Mouse (Mus musculus): Measurements from ENCODE around the gene Robo4. TPM values are rescaled to one million over a fixed set of nuclear protein-coding genes. Genes with fewer than 3 reads are reported as not detected.

The Robo4 gene
- polyA plus RNA-seq, 1 experiment = not detected

DNA sequence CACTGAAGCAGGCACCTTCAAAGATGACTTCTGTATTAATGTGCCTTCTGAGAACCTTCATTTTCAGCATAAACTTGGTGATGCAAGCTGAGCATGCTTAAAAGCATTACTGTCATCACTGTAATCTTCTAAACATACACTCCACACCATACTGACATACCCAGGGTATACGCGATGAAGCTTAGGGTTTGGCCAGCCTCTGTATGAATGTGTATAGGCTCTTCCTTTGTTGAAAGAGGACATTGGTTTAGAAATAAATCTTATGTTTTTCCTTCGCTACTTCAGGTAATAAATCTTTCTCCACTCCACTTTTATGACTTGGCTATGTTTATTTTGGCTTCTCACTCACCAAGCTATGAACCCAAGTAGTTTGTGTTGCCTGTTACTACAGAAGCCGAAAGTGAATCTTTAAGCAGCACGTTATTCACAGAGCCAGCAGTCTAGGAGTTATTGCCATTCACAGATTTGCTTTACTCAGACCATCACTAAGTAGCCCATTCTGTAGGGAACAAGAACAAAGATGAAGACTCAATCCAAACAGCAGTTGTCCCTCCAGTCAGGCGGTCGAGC, 30.4 kb upstream of the Robo4 start:
- no peak overlapping the region for H3K4me2 ChIP-seq (ENCODE audit: low read depth)
- H3K4me3 ChIP-seq = no peak overlapping the region
- no peak for TF ChIP-seq TCF3 (IDR thresholded peaks at IDR 0.05; ENCODE audit: insufficient read length, low read depth)
- no peak for TF ChIP-seq CEBPB (IDR thresholded peaks at IDR 0.05; ENCODE audit: insufficient read depth, poor library complexity, severe bottlenecking)
- no peak for TF ChIP-seq SRF (IDR thresholded peaks at IDR 0.05; ENCODE audit: control insufficient read depth, insufficient read length, low read depth)
- TF ChIP-seq POLR2A (IDR thresholded peaks at IDR 0.05; ENCODE audit: insufficient read length, low read depth) = no peak
- no peak for TF ChIP-seq TCF12 (IDR thresholded peaks at IDR 0.05; ENCODE audit: insufficient read depth, poor library complexity, severe bottlenecking)
- no peak for TF ChIP-seq MYOD1 (IDR thresholded peaks at IDR 0.05; ENCODE audit: control insufficient read depth in 1 of 3, insufficient read length in 2 of 3, low read depth in 2 of 3)
- no peak for TF ChIP-seq POLR2AphosphoS2 (IDR thresholded peaks at IDR 0.05; ENCODE audit: insufficient read length, low read depth)
- no peak for TF ChIP-seq MYOG (IDR thresholded peaks at IDR 0.05; ENCODE audit: control insufficient read depth in 1 of 3, insufficient read depth in 1 of 3, insufficient read length in 2 of 3, low read depth in 2 of 3)
- TF ChIP-seq E2F4 (IDR thresholded peaks at IDR 0.05; ENCODE audit: insufficient read depth) = no peak
- TF ChIP-seq REST (IDR thresholded peaks at IDR 0.05; ENCODE audit: insufficient read depth, insufficient read length) = no peak
- TF ChIP-seq MAX (IDR thresholded peaks at IDR 0.05; ENCODE audit: low read depth) = no peak
- no peak for TF ChIP-seq USF1 (IDR thresholded peaks at IDR 0.05; ENCODE audit: low read depth)
- no peak overlapping the region for H3ac ChIP-seq (ENCODE audit: control insufficient read depth, insufficient read length)
- H3K27me3 ChIP-seq (ENCODE audit: control insufficient read depth, insufficient read depth, insufficient read length) = no peaks in the 10 kb centered on the region
- H3K36me3 ChIP-seq (ENCODE audit: control insufficient read depth, insufficient read depth) = no peaks in the 10 kb centered on the region
- H3K79me2 ChIP-seq (ENCODE audit: control insufficient read depth, insufficient read depth) = no peaks in the 10 kb centered on the region

DNA sequence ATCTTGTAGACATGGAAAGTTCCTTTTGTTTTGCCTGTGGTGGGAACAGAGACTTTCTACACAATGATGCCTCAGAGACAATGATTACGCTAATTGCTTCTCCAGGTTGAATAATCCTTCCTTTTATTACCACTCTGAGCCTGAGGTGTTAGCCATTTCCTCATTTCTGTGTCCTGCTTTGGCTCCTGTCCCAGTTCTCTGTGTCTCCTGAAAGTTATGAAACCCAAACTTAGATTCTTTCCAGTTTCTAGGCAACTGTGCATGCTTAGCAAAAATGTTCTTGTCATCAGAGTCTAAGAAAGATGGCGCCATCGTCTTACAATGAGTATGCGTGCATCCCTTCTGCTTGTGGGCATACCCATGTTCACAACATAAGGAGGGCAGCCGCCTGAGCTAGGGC, 26.0 kb upstream of the Robo4 start:
- no peak overlapping the region for H3K4me2 ChIP-seq (ENCODE audit: low read depth)
- H3ac ChIP-seq (ENCODE audit: control insufficient read depth, insufficient read length) = no peak overlapping the region
- peaks cover 6% of the 10 kb centered on the region for H3K27me3 ChIP-seq (ENCODE audit: control insufficient read depth, insufficient read depth, insufficient read length)
- TF ChIP-seq POLR2A (IDR thresholded peaks at IDR 0.05; ENCODE audit: insufficient read length, low read depth) (no peak), TCF3 (IDR thresholded peaks at IDR 0.05; ENCODE audit: insufficient read length, low read depth) (no peak), MYOG (IDR thresholded peaks at IDR 0.05; ENCODE audit: control insufficient read depth in 1 of 3, insufficient read depth in 1 of 3, insufficient read length in 2 of 3, low read depth in 2 of 3) (no peak), CEBPB (IDR thresholded peaks at IDR 0.05; ENCODE audit: insufficient read depth, poor library complexity, severe bottlenecking) (no peak), USF1 (IDR thresholded peaks at IDR 0.05; ENCODE audit: low read depth) (no peak), REST (IDR thresholded peaks at IDR 0.05; ENCODE audit: insufficient read depth, insufficient read length) (no peak), E2F4 (IDR thresholded peaks at IDR 0.05; ENCODE audit: insufficient read depth) (no peak), POLR2AphosphoS2 (IDR thresholded peaks at IDR 0.05; ENCODE audit: insufficient read length, low read depth) (no peak), MAX (IDR thresholded peaks at IDR 0.05; ENCODE audit: low read depth) (no peak), SRF (IDR thresholded peaks at IDR 0.05; ENCODE audit: control insufficient read depth, insufficient read length, low read depth) (no peak), MYOD1 (IDR thresholded peaks at IDR 0.05; ENCODE audit: control insufficient read depth in 1 of 3, insufficient read length in 2 of 3, low read depth in 2 of 3) (no peak), TCF12 (IDR thresholded peaks at IDR 0.05; ENCODE audit: insufficient read depth, poor library complexity, severe bottlenecking) (no peak)
- no peaks in the 10 kb centered on the region for H3K36me3 ChIP-seq (ENCODE audit: control insufficient read depth, insufficient read depth)
- no peaks in the 10 kb centered on the region for H3K79me2 ChIP-seq (ENCODE audit: control insufficient read depth, insufficient read depth)
- H3K4me3 ChIP-seq = no peak overlapping the region

DNA sequence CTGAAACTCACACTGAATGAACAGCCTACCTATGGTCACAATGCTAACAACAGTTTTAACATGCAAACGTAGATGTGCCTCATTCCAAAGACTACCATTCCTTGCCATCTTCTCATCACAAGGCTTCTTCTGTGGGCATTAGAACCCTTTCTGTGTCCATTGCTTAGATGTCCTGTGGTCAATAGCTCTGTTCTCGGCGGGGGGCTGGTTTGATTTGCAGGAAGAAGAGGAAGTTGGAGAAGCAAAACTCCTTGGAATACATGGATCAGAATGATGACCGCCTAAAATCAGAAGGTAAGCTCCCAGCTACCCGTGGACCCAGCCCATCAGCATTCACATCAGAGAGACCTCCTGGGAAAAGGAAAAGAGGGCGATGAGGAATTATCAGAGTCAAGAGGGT, 18.5 kb upstream of the Robo4 start:
- H3K4me2 ChIP-seq (ENCODE audit: low read depth) = no peak overlapping the region
- peaks cover 39% of the 10 kb centered on the region for H3K27me3 ChIP-seq (ENCODE audit: control insufficient read depth, insufficient read depth, insufficient read length)
- no peak overlapping the region for H3K4me3 ChIP-seq
- TF ChIP-seq MYOG (IDR thresholded peaks at IDR 0.05; ENCODE audit: control insufficient read depth in 1 of 3, insufficient read depth in 1 of 3, insufficient read length in 2 of 3, low read depth in 2 of 3) (no peak), SRF (IDR thresholded peaks at IDR 0.05; ENCODE audit: control insufficient read depth, insufficient read length, low read depth) (no peak), POLR2AphosphoS2 (IDR thresholded peaks at IDR 0.05; ENCODE audit: insufficient read length, low read depth) (no peak), REST (IDR thresholded peaks at IDR 0.05; ENCODE audit: insufficient read depth, insufficient read length) (no peak), TCF12 (IDR thresholded peaks at IDR 0.05; ENCODE audit: insufficient read depth, poor library complexity, severe bottlenecking) (no peak), MYOD1 (IDR thresholded peaks at IDR 0.05; ENCODE audit: control insufficient read depth in 1 of 3, insufficient read length in 2 of 3, low read depth in 2 of 3) (no peak), MAX (IDR thresholded peaks at IDR 0.05; ENCODE audit: low read depth) (no peak), TCF3 (IDR thresholded peaks at IDR 0.05; ENCODE audit: insufficient read length, low read depth) (no peak), POLR2A (IDR thresholded peaks at IDR 0.05; ENCODE audit: insufficient read length, low read depth) (no peak), CEBPB (IDR thresholded peaks at IDR 0.05; ENCODE audit: insufficient read depth, poor library complexity, severe bottlenecking) (no peak), E2F4 (IDR thresholded peaks at IDR 0.05; ENCODE audit: insufficient read depth) (no peak), USF1 (IDR thresholded peaks at IDR 0.05; ENCODE audit: low read depth) (no peak)
- H3K79me2 ChIP-seq (ENCODE audit: control insufficient read depth, insufficient read depth) = no peaks in the 10 kb centered on the region
- no peak overlapping the region for H3ac ChIP-seq (ENCODE audit: control insufficient read depth, insufficient read length)
- no peaks in the 10 kb centered on the region for H3K36me3 ChIP-seq (ENCODE audit: control insufficient read depth, insufficient read depth)

DNA sequence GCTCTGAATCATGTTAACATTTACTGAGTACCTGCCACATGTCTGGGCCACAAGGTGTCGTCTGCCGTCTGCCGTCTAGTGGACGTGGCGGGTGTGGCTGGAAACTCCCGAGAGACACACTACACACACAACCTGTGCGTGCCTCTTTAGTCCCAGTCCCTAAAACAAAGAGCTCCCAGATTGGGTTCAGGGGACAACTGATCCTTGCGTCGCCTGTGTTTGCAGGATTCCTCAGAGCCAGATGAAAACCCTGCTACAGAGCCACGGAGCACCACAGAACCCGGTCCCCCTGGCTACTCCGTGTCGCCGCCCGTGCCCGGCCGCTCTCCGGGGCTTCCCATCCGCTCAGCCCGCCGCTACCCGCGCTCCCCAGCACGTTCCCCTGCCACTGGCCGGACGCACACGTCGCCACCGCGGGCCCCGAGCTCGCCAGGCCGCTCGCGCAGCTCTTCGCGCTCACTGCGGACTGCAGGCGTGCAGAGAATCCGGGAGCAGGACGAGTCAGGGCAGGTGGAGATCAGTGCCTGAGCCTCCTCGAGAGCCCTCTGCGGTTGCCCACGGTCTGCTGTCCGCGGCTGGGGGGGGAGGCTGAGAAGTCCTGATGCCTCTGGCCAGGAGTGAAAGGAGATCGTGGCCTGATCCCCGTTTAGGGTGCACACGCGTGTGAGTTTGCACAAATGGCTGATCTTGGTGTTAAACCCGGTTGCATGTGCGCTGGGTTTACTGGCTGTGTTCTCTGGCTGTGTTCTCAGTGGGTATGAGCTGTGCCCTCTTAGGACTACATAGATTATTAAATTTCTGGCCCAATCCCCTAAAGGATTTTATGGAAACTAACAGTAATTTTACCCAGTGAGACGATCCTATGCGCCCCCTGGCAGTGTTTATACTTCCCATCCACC, 17.2 kb upstream of the Robo4 start:
- Histone ChIP-seq H3ac (ENCODE audit: control insufficient read depth, insufficient read length) (no peak overlapping the region), H3K4me2 (ENCODE audit: low read depth) (no peak overlapping the region), H3K79me2 (ENCODE audit: control insufficient read depth, insufficient read depth) (no peaks in the 10 kb centered on the region), H3K36me3 (ENCODE audit: control insufficient read depth, insufficient read depth) (no peaks in the 10 kb centered on the region), H3K4me3 (no peak overlapping the region), H3K27me3 (ENCODE audit: control insufficient read depth, insufficient read depth, insufficient read length) (peaks cover 39% of the 10 kb centered on the region)
- TF ChIP-seq MYOD1 (IDR thresholded peaks at IDR 0.05; ENCODE audit: control insufficient read depth in 1 of 3, insufficient read length in 2 of 3, low read depth in 2 of 3) = no peak
- TF ChIP-seq E2F4 (IDR thresholded peaks at IDR 0.05; ENCODE audit: insufficient read depth) = no peak
